16 mouse cellular contexts compared by ENCODE assay signal in genomic region chr16:87254736-87255135, GRCm38 (mm10).
"Had no signal": no experiment of that assay in that cellular context is flagged by ENCODE, and none has a peak within 500 bp of the region (broad histone marks: within the 10 kb centered on the region; RNA-seq: fewer than 3 reads in every experiment).

No protein-coding gene starts in this region.

- DNase-seq: retina, postnatal 1 day; right cerebral cortex, adult 18-20 months; right cerebral cortex, postnatal 14 days; right cerebral cortex, postnatal 25 days; right cerebral cortex, postnatal 4 days; spleen, adult 18-20 months; thymus, adult 18-20 months; thymus, adult 2 months; thymus, postnatal 14 days; thymus, postnatal 25 days; thymus, postnatal 36 days; thymus, postnatal 4 days had no signal

- H3K36me3 ChIP-seq: neural tube, embryonic 13.5 days; neural tube, embryonic 15.5 days; stomach, embryonic 15.5 days had no signal

- H3K9ac ChIP-seq: neural tube, embryonic 13.5 days; neural tube, embryonic 15.5 days; stomach, embryonic 15.5 days had no signal

- H3K27me3 ChIP-seq: neural tube, embryonic 13.5 days; neural tube, embryonic 15.5 days; stomach, embryonic 15.5 days had no signal

- H3K9me3 ChIP-seq: neural tube, embryonic 13.5 days; neural tube, embryonic 15.5 days; stomach, embryonic 15.5 days had no signal

- H3K27ac ChIP-seq: neural tube, embryonic 13.5 days; neural tube, embryonic 15.5 days; stomach, embryonic 15.5 days; stomach, postnatal 0 days had no signal

- H3K4me3 ChIP-seq: neural tube, embryonic 13.5 days; neural tube, embryonic 15.5 days; stomach, embryonic 15.5 days had no signal

- H3K4me1 ChIP-seq: neural tube, embryonic 13.5 days; neural tube, embryonic 15.5 days; stomach, embryonic 15.5 days had no signal

- H3K4me2 ChIP-seq: neural tube, embryonic 13.5 days; neural tube, embryonic 15.5 days; stomach, embryonic 15.5 days had no signal
